Mouse (Mus musculus): Measurements from ENCODE around the gene Nrk. TPM values are rescaled to one million over a fixed set of nuclear protein-coding genes. Genes with fewer than 3 reads are reported as not detected.

Nrk gene
- total and polyA plus RNA-seq, 3 experiments: 0.33 TPM; not detected in 2

DNA sequence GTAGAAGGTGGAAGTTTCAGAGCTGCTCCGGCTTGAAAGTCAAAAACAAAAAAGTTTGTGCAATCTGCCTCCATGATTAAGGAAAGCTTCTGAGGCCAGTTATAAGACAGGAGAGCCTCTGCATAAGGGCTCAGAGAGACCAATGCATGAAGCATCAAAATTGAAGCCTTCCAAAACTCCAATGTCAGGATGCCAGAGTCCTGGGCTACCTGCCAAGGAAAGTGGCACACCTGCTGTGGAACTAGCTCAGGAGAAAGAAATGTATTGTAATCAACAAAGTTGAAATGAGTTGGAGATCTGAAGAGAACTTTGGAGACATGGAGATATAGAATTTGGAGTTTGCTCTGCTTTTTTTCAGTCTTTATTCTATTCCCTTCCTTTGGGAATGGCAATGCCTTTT is 123.4 kb downstream of the Nrk start:
- H3K4me3 ChIP-seq (ENCODE audit: low read depth, low read length): no peak overlapping the region
- H3K27me3 ChIP-seq (ENCODE audit: insufficient read depth, low read length): no peaks in the 10 kb centered on the region
- no peak for TF ChIP-seq CTCF (IDR thresholded peaks at IDR 0.05; ENCODE audit: low read depth, low read length)
- TF ChIP-seq TAL1 (conservative IDR thresholded peaks at IDR 0.05; ENCODE audit: low read depth, low read length): no peak
- no peak for TF ChIP-seq GATA1 (IDR thresholded peaks at IDR 0.05; ENCODE audit: borderline replicate concordance, low read length)
- TF ChIP-seq GATA2 (IDR thresholded peaks at IDR 0.05; ENCODE audit: borderline replicate concordance, low read depth, low read length): no peak
- no peak for TF ChIP-seq POLR2AphosphoS5 (IDR thresholded peaks at IDR 0.05; ENCODE audit: insufficient replicate concordance, low read depth, low read length)
- H3K36me3 ChIP-seq (replicated peaks): no peaks in the 10 kb centered on the region
- H3K4me1 ChIP-seq (ENCODE audit: insufficient read depth, low read depth, low read length): no peaks in the 10 kb centered on the region
- DNase-seq (ENCODE audit: low spot score) (no peak), ATAC-seq (ENCODE audit: extremely low read depth, insufficient number of reproducible peaks, low FRiP score, poor library complexity, severe bottlenecking) (no peak)
- no peaks in the 10 kb centered on the region for H3K9me3 ChIP-seq (replicated peaks)

DNA sequence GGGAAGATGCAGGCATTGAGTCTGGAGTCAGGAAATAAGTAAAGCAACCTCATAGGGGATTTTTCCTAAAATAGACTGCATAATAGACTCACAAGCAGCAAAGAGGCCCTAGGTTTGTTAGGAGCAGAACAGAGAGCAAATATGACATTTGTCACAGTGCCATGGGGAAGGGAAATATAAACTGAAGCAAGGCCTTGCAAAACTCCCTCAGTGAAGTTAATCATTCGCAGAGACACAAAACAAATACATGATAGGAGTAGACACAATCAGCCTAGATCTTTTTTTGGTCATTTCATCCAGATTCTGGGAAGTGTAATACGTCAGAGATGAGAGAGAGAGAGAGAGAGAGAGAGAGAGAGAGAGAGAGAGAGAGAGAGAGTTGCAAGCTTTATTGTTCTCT is 125.1 kb downstream of the Nrk start:
- H3K4me3 ChIP-seq (ENCODE audit: low read depth, low read length): no peak overlapping the region
- ATAC-seq (ENCODE audit: extremely low read depth, insufficient number of reproducible peaks, low FRiP score, poor library complexity, severe bottlenecking) (no peak), DNase-seq (ENCODE audit: low spot score) (no peak)
- no peaks in the 10 kb centered on the region for H3K4me1 ChIP-seq (ENCODE audit: insufficient read depth, low read depth, low read length)
- H3K36me3 ChIP-seq (replicated peaks): no peaks in the 10 kb centered on the region
- TF ChIP-seq GATA1 (IDR thresholded peaks at IDR 0.05; ENCODE audit: borderline replicate concordance, low read length) (no peak), CTCF (IDR thresholded peaks at IDR 0.05; ENCODE audit: low read depth, low read length) (no peak), POLR2AphosphoS5 (IDR thresholded peaks at IDR 0.05; ENCODE audit: insufficient replicate concordance, low read depth, low read length) (no peak), GATA2 (IDR thresholded peaks at IDR 0.05; ENCODE audit: borderline replicate concordance, low read depth, low read length) (no peak), TAL1 (conservative IDR thresholded peaks at IDR 0.05; ENCODE audit: low read depth, low read length) (no peak)
- no peaks in the 10 kb centered on the region for H3K27me3 ChIP-seq (ENCODE audit: insufficient read depth, low read length)
- H3K9me3 ChIP-seq (replicated peaks): no peaks in the 10 kb centered on the region

DNA sequence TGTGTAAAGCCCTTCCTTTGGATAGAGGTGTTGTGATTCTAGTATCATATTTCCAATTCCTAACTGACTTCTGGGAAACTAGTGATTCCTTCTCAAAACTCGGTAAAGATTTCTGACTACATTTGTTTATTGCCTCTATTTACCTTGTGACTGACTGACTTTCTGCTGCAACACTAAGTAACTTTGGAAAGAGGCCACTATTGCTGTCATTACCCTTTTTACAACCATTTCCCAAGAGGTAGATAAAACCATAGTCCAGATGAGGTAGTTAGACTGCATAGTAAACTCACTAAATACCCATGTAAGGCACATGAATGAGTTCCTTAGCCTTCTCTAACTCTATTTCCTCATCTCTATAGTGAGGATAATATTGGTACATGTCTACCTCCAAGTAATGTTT is 126.9 kb downstream of the Nrk start:
- TF ChIP-seq GATA1 (IDR thresholded peaks at IDR 0.05; ENCODE audit: borderline replicate concordance, low read length) (no peak), TAL1 (conservative IDR thresholded peaks at IDR 0.05; ENCODE audit: low read depth, low read length) (no peak), CTCF (IDR thresholded peaks at IDR 0.05; ENCODE audit: low read depth, low read length) (no peak), GATA2 (IDR thresholded peaks at IDR 0.05; ENCODE audit: borderline replicate concordance, low read depth, low read length) (no peak), POLR2AphosphoS5 (IDR thresholded peaks at IDR 0.05; ENCODE audit: insufficient replicate concordance, low read depth, low read length) (no peak)
- DNase-seq (ENCODE audit: low spot score) (no peak), ATAC-seq (ENCODE audit: extremely low read depth, insufficient number of reproducible peaks, low FRiP score, poor library complexity, severe bottlenecking) (no peak)
- no peaks in the 10 kb centered on the region for H3K4me1 ChIP-seq (ENCODE audit: insufficient read depth, low read depth, low read length)
- H3K4me3 ChIP-seq (ENCODE audit: low read depth, low read length): no peak overlapping the region
- no peaks in the 10 kb centered on the region for H3K36me3 ChIP-seq (replicated peaks)
- no peaks in the 10 kb centered on the region for H3K9me3 ChIP-seq (replicated peaks)
- H3K27me3 ChIP-seq (ENCODE audit: insufficient read depth, low read length): no peaks in the 10 kb centered on the region

DNA sequence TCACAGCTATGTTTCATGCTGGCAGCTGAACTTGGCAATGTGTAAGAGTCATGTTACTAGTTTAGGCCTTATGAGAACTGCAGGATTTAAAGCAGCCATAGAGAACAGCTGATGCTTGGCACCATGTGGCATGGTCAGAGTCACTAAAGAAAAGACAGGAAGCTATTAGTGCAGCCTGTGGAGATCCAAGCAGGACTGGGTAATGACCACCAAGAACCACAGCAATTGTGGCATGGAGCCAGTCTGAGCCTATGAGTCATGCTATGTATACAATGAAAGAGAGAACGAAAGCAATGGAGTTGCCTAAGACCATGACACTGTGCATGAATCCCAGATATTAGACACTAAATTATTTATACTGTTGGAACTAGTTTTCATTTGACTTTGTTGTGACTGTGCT is 137.7 kb downstream of the Nrk start:
- no peaks in the 10 kb centered on the region for H3K27me3 ChIP-seq (ENCODE audit: insufficient read depth, low read length)
- ATAC-seq (ENCODE audit: extremely low read depth, insufficient number of reproducible peaks, low FRiP score, poor library complexity, severe bottlenecking) (no peak; the same call in 1 of the 2 replicates), DNase-seq (ENCODE audit: low spot score) (no peak)
- H3K36me3 ChIP-seq (replicated peaks): no peaks in the 10 kb centered on the region
- TF ChIP-seq GATA1 (IDR thresholded peaks at IDR 0.05; ENCODE audit: borderline replicate concordance, low read length) (no peak), TAL1 (conservative IDR thresholded peaks at IDR 0.05; ENCODE audit: low read depth, low read length) (no peak), GATA2 (IDR thresholded peaks at IDR 0.05; ENCODE audit: borderline replicate concordance, low read depth, low read length) (no peak), POLR2AphosphoS5 (IDR thresholded peaks at IDR 0.05; ENCODE audit: insufficient replicate concordance, low read depth, low read length) (no peak), CTCF (IDR thresholded peaks at IDR 0.05; ENCODE audit: low read depth, low read length) (no peak)
- no peaks in the 10 kb centered on the region for H3K9me3 ChIP-seq (replicated peaks)
- H3K4me3 ChIP-seq (ENCODE audit: low read depth, low read length): no peak overlapping the region
- H3K4me1 ChIP-seq (ENCODE audit: insufficient read depth, low read depth, low read length): no peaks in the 10 kb centered on the region

DNA sequence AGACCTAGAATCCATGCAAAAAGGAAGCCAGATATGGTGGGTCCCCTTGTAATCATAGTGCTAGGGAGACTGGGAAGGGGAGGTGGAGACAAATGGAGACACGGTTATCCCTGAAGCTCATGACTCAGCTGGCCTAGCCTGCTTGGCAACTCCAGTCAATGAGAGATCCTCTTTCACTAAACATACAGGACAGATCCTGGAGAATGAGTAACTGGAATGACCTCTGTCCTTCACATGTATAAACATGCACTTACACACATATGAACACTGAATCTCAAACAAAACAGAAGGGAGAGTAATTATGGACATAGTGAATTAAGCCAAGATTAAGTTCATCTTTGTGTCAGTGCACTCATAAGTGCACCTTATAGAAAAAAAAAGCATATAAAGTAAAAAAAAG is 138.9 kb downstream of the Nrk start:
- no peak for DNase-seq (ENCODE audit: low spot score)
- no peaks in the 10 kb centered on the region for H3K27me3 ChIP-seq (ENCODE audit: insufficient read depth, low read length)
- no peak for TF ChIP-seq TAL1 (conservative IDR thresholded peaks at IDR 0.05; ENCODE audit: low read depth, low read length)
- no peak for TF ChIP-seq POLR2AphosphoS5 (IDR thresholded peaks at IDR 0.05; ENCODE audit: insufficient replicate concordance, low read depth, low read length)
- no peak for TF ChIP-seq CTCF (IDR thresholded peaks at IDR 0.05; ENCODE audit: low read depth, low read length)
- TF ChIP-seq GATA2 (IDR thresholded peaks at IDR 0.05; ENCODE audit: borderline replicate concordance, low read depth, low read length): no peak
- TF ChIP-seq GATA1 (IDR thresholded peaks at IDR 0.05; ENCODE audit: borderline replicate concordance, low read length): no peak
- no peaks in the 10 kb centered on the region for H3K36me3 ChIP-seq (replicated peaks)
- ATAC-seq (ENCODE audit: extremely low read depth, insufficient number of reproducible peaks, low FRiP score, poor library complexity, severe bottlenecking): no peak
- H3K4me1 ChIP-seq (ENCODE audit: insufficient read depth, low read depth, low read length): no peaks in the 10 kb centered on the region
- H3K9me3 ChIP-seq (replicated peaks): no peaks in the 10 kb centered on the region
- H3K4me3 ChIP-seq (ENCODE audit: low read depth, low read length): no peak overlapping the region

Other genes with a start within 250 kb of the Nrk start
- gene Serpina7, start 170.8 kb downstream of the Nrk start, total RNA-seq (2014; fragmentation: Nextera tagmentation): not detected in 2 replicates
- 0.16 TPM in 1 of 2 replicates, not detected in the other for gene Serpina7, start 170.8 kb downstream of the Nrk start, total RNA-seq (2017)
- gene Serpina7, start 170.8 kb downstream of the Nrk start, polyA plus RNA-seq (2012): not detected in 2 replicates
- not detected in 2 replicates for gene 4930513O06Rik, start 171.8 kb downstream of the Nrk start, total RNA-seq (2014; fragmentation: Nextera tagmentation)
- gene 4930513O06Rik, start 171.8 kb downstream of the Nrk start, total RNA-seq (2017): not detected in 2 replicates
- not detected in 2 replicates for gene 4930513O06Rik, start 171.8 kb downstream of the Nrk start, polyA plus RNA-seq (2012)

Data from G1E (cell line).